Mouse (Mus musculus) thymus, postnatal 0 days (tissue): ENCODE data around the gene Thada. TPM values are rescaled to one million over a fixed set of nuclear protein-coding genes. Genes with fewer than 3 reads are reported as not detected.

Experiments
- DNase-seq: peaks from one replicate; pipeline ENCODE4 v3.0.0-alpha.2; 2015; ENCODE audit warnings: low spot score
- polyA plus RNA-seq: library from polyadenylated mRNA; unstranded; fragments of >200 nt; fragmentation: Nextera tagmentation; extraction: Ambion mirVana; gene quantifications from 2 replicates; pipeline ENCODE4 v1.2.1, GENCODE M21; 2015

Gene Thada
- 9.0 and 12.3 TPM in 2 replicates for polyA plus RNA-seq

- DNase-seq, result peak; percentile 99
These were observed at the start of gene Thada for GRCm38 (mm10) chr17:84465753-84466608. TSS of gene Thada (minus strand) at chr17:84466205.

GRCm38 (mm10) chr17:84512516-84513085 lies 46.6 kb upstream of the Thada start:
- DNase-seq, result no peak

- DNase-seq, result peak; percentile 27
These were observed 45.9 kb upstream of the Thada start, which contains the start of gene Plekhh2 for GRCm38 (mm10) chr17:84511682-84512515. TSS of gene Plekhh2 (plus strand) at chr17:84511895.

- DNase-seq, result no peak
These were observed 45.1 kb upstream of the Thada start for GRCm38 (mm10) chr17:84510961-84511639.

- DNase-seq, result no peak
These were observed 44.4 kb upstream of the Thada start for GRCm38 (mm10) chr17:84510355-84510754.

GRCm38 (mm10) chr17:84509176-84509575 lies 43.2 kb upstream of the Thada start:
- DNase-seq, result no peak

- no peak for DNase-seq
These were observed 42.7 kb upstream of the Thada start for GRCm38 (mm10) chr17:84508736-84509135.

- no peak for DNase-seq
These were observed 39.9 kb upstream of the Thada start for GRCm38 (mm10) chr17:84505922-84506321.

GRCm38 (mm10) chr17:84502341-84502740 lies 36.3 kb upstream of the Thada start:
- no peak for DNase-seq

- no peak for DNase-seq
These were observed 32.6 kb upstream of the Thada start for GRCm38 (mm10) chr17:84498639-84499038.

- DNase-seq, result no peak
These were observed 32.1 kb upstream of the Thada start for GRCm38 (mm10) chr17:84497972-84498604.

- DNase-seq, result no peak
These were observed 31.6 kb upstream of the Thada start for GRCm38 (mm10) chr17:84497559-84497958.

GRCm38 (mm10) chr17:84497026-84497425 lies 31.0 kb upstream of the Thada start:
- no peak for DNase-seq

GRCm38 (mm10) chr17:84492255-84492880 lies 26.4 kb upstream of the Thada start:
- DNase-seq, result no peak

- DNase-seq, result no peak
These were observed 21.4 kb upstream of the Thada start for GRCm38 (mm10) chr17:84487415-84487814.

- no peak for DNase-seq
These were observed 17.8 kb upstream of the Thada start for GRCm38 (mm10) chr17:84483673-84484320.

- DNase-seq, result no peak
These were observed 16.8 kb upstream of the Thada start for GRCm38 (mm10) chr17:84482831-84483230.

GRCm38 (mm10) chr17:84480464-84481355 lies 14.7 kb upstream of the Thada start:
- DNase-seq, result peak; percentile 21

GRCm38 (mm10) chr17:84478276-84478675 lies 12.3 kb upstream of the Thada start:
- no peak for DNase-seq
